Mouse (Mus musculus): Measurements from ENCODE around the gene Slc26a1. TPM values are rescaled to one million over a fixed set of nuclear protein-coding genes. Genes with fewer than 3 reads are reported as not detected.

Slc26a1 gene
- polyA plus RNA-seq (2021), result 0.42 TPM

GRCm38 (mm10) chr5:108675251-108675816, at the start of gene Slc26a1:
TSS of gene Slc26a1 (minus strand) at chr5:108675569.
- in situ Hi-C loops (cut with MboI; ENCODE audit: low pct_unique_long_range_greater_than_20kb), result no loop called here
- H3K27me3 ChIP-seq, result no peaks in the 10 kb centered on the region
- TF ChIP-seq CTCF (IDR thresholded peaks at IDR 0.05), result no peak
- ChIA-PET POLR2A (no interaction called here), CTCF (interaction anchor here (0.8 to 2.5 kb wide), 5 partner anchors 8 to 51 kb away, joined by 3 to 6 read pairs (median 3); partner anchors contain the start of gene Fgfrl1)
- DNase-seq (ENCODE audit: low read depth, low spot score) (no peak), ATAC-seq (peak; percentile 23)

GRCm38 (mm10) chr5:108724006-108724405, 48.6 kb upstream of the Slc26a1 start:
- no peaks in the 10 kb centered on the region for H3K27me3 ChIP-seq
- DNase-seq (ENCODE audit: low read depth, low spot score) (no peak), ATAC-seq (peak; percentile 65)
- ChIA-PET POLR2A (interaction anchor here (0.6 to 1.4 kb wide), 3 partner anchors 30 to 55 kb away, joined by 3 to 4 read pairs (median 3); partner anchors contain the start of gene Dgkq), CTCF (interaction anchor here (1.0 to 4.3 kb wide), 4 partner anchors 11 to 72 kb away, joined by 3 to 23 read pairs (median 8); partner anchors contain the start of gene Dgkq)
- TF ChIP-seq CTCF (IDR thresholded peaks at IDR 0.05), result no peak
- in situ Hi-C loops (cut with MboI; ENCODE audit: low pct_unique_long_range_greater_than_20kb), result no loop called here

- ATAC-seq (no peak), DNase-seq (ENCODE audit: low read depth, low spot score) (no peak)
- in situ Hi-C loops (cut with MboI; ENCODE audit: low pct_unique_long_range_greater_than_20kb), result no loop called here
- no peak for TF ChIP-seq CTCF (IDR thresholded peaks at IDR 0.05)
- no peaks in the 10 kb centered on the region for H3K27me3 ChIP-seq
- ChIA-PET CTCF (interaction anchor here (0.7 to 0.9 kb wide), 2 partner anchors 26 to 34 kb away, joined by 3 to 4 read pairs; no protein-coding TSS in a partner anchor), POLR2A (no interaction called here)
These were observed 44.4 kb upstream of the Slc26a1 start for GRCm38 (mm10) chr5:108719761-108720160.

- no peak for TF ChIP-seq CTCF (IDR thresholded peaks at IDR 0.05)
- DNase-seq (ENCODE audit: low read depth, low spot score) (no peak), ATAC-seq (no peak)
- ChIA-PET POLR2A (interaction anchor here (0.9 kb wide), 1 partner anchor 10 kb away, joined by 4 read pairs; no protein-coding TSS in a partner anchor), CTCF (interaction anchor here (1.0 to 3.6 kb wide), 5 partner anchors 8 to 91 kb away, joined by 3 to 14 read pairs (median 4); no protein-coding TSS in a partner anchor)
- no peaks in the 10 kb centered on the region for H3K27me3 ChIP-seq
- in situ Hi-C loops (cut with MboI; ENCODE audit: low pct_unique_long_range_greater_than_20kb), result no loop called here
These were observed 42.7 kb upstream of the Slc26a1 start for GRCm38 (mm10) chr5:108718051-108718450.

GRCm38 (mm10) chr5:108715974-108716373, 40.6 kb upstream of the Slc26a1 start:
- ChIA-PET POLR2A (interaction anchor here (0.6 kb wide), 1 partner anchor 88 kb away, joined by 3 read pairs; no protein-coding TSS in a partner anchor), CTCF (interaction anchor here (3.6 kb wide), 1 partner anchor 10 kb away, joined by 14 read pairs; no protein-coding TSS in a partner anchor)
- ATAC-seq (no peak), DNase-seq (ENCODE audit: low read depth, low spot score) (no peak)
- H3K27me3 ChIP-seq, result no peaks in the 10 kb centered on the region
- in situ Hi-C loops (cut with MboI; ENCODE audit: low pct_unique_long_range_greater_than_20kb), result no loop called here
- no peak for TF ChIP-seq CTCF (IDR thresholded peaks at IDR 0.05)

GRCm38 (mm10) chr5:108714149-108714548, 38.8 kb upstream of the Slc26a1 start:
- peak; percentile 75 for ATAC-seq

GRCm38 (mm10) chr5:108713691-108714090, 38.3 kb upstream of the Slc26a1 start:
- in situ Hi-C loops (cut with MboI; ENCODE audit: low pct_unique_long_range_greater_than_20kb), result no loop called here
- ATAC-seq (no peak), DNase-seq (ENCODE audit: low read depth, low spot score) (no peak)
- H3K27me3 ChIP-seq, result no peaks in the 10 kb centered on the region
- POLR2A ChIA-PET, result interaction anchor here (1.1 kb wide), 1 partner anchor 15 kb away, joined by 5 read pairs; no protein-coding TSS in a partner anchor
- TF ChIP-seq CTCF (IDR thresholded peaks at IDR 0.05), result no peak
- CTCF ChIA-PET, result interaction anchor here (1.0 to 3.9 kb wide), 3 partner anchors 12 to 22 kb away, joined by 3 to 23 read pairs (median 11); partner anchors contain the start of gene Fgfrl1

More at GRCm38 (mm10) chr5:108714149-108714548, 38.8 kb upstream of the Slc26a1 start:
- no peak for TF ChIP-seq CTCF (IDR thresholded peaks at IDR 0.05)
- in situ Hi-C loops (cut with MboI; ENCODE audit: low pct_unique_long_range_greater_than_20kb), result no loop called here
- CTCF ChIA-PET, result interaction anchor here (0.9 to 3.9 kb wide), 3 partner anchors 12 to 35 kb away, joined by 3 to 23 read pairs (median 11); partner anchors contain the start of gene Fgfrl1
- POLR2A ChIA-PET, result no interaction called here
- DNase-seq (ENCODE audit: low read depth, low spot score), result no peak
- no peaks in the 10 kb centered on the region for H3K27me3 ChIP-seq

GRCm38 (mm10) chr5:108713096-108713495, 37.7 kb upstream of the Slc26a1 start:
- ChIA-PET CTCF (interaction anchor here (1.0 to 3.9 kb wide), 3 partner anchors 13 to 21 kb away, joined by 3 to 23 read pairs (median 11); partner anchors contain the start of gene Fgfrl1), POLR2A (interaction anchor here (1.1 kb wide), 1 partner anchor 14 kb away, joined by 5 read pairs; no protein-coding TSS in a partner anchor)
- DNase-seq (ENCODE audit: low read depth, low spot score) (no peak), ATAC-seq (no peak)
- in situ Hi-C loops (cut with MboI; ENCODE audit: low pct_unique_long_range_greater_than_20kb), result no loop called here
- no peak for TF ChIP-seq CTCF (IDR thresholded peaks at IDR 0.05)
- H3K27me3 ChIP-seq, result no peaks in the 10 kb centered on the region

GRCm38 (mm10) chr5:108711968-108712367, 36.6 kb upstream of the Slc26a1 start:
- no peak for TF ChIP-seq CTCF (IDR thresholded peaks at IDR 0.05)
- ChIA-PET CTCF (interaction anchor here (3.9 kb wide), 1 partner anchor 14 kb away, joined by 23 read pairs; no protein-coding TSS in a partner anchor), POLR2A (no interaction called here)
- H3K27me3 ChIP-seq, result no peaks in the 10 kb centered on the region
- no peak for ATAC-seq
- in situ Hi-C loops (cut with MboI; ENCODE audit: low pct_unique_long_range_greater_than_20kb), result no loop called here
- no peak for DNase-seq (ENCODE audit: low read depth, low spot score)

- no peak for ATAC-seq
- DNase-seq (ENCODE audit: low read depth, low spot score), result no peak
- POLR2A ChIA-PET, result interaction anchor here (0.7 kb wide), 1 partner anchor 8 kb away, joined by 4 read pairs; no protein-coding TSS in a partner anchor
- H3K27me3 ChIP-seq, result no peaks in the 10 kb centered on the region
- no peak for TF ChIP-seq CTCF (IDR thresholded peaks at IDR 0.05)
- CTCF ChIA-PET, result interaction anchor here (1.4 to 3.6 kb wide), 2 partner anchors 11 to 18 kb away, joined by 4 to 18 read pairs; no protein-coding TSS in a partner anchor
- in situ Hi-C loops (cut with MboI; ENCODE audit: low pct_unique_long_range_greater_than_20kb), result no loop called here
These were observed 33.8 kb upstream of the Slc26a1 start for GRCm38 (mm10) chr5:108708981-108709731.

All from Patski (cell line).